Mouse (Mus musculus) layer of hippocampus, adult 9-11 months (tissue): ENCODE measurements at regions not wholly inside any gene's neighbourhood (a gene's known extent, or its start where the extent isn't known, plus 50 kb on each side); places are given as distances from the start of the nearest gene placed in this dataset.
"Not testable (repeated sequence)": the region's sequence is repeated elsewhere in the genome, so short reads cannot be mapped to it uniquely, and the experiment has no call there.

ENCODE experiments used
- DNase-seq: peaks from one replicate; pipeline ENCODE4 v3.0.0; 2022

GRCm38 (mm10) chr7:60492028-60492995 is 352.3 kb upstream of the Snrpn start:
- peak; percentile 60 for DNase-seq

- DNase-seq, result not testable (repeated sequence)
Measured at GRCm38 (mm10) chr7:60487839-60488454, 347.9 kb upstream of the Snrpn start.

GRCm38 (mm10) chr7:60450074-60450603 is 310.1 kb upstream of the Snrpn start:
- DNase-seq, result peak; percentile 10

GRCm38 (mm10) chr7:60449239-60450073 is 309.4 kb upstream of the Snrpn start:
- not testable (repeated sequence) for DNase-seq

GRCm38 (mm10) chr7:60438781-60439180 is 298.8 kb upstream of the Snrpn start:
- no peak for DNase-seq

GRCm38 (mm10) chr7:60391011-60391863 is 251.2 kb upstream of the Snrpn start:
- peak; percentile 25 for DNase-seq

- DNase-seq, result not testable (repeated sequence)
Measured at GRCm38 (mm10) chr7:60386957-60387356, 246.9 kb upstream of the Snrpn start.

GRCm38 (mm10) chr7:60374001-60374400 is 234.0 kb upstream of the Snrpn start:
- DNase-seq, result not testable (repeated sequence)

- not testable (repeated sequence) for DNase-seq
Measured at GRCm38 (mm10) chr7:60352206-60352605, 212.2 kb upstream of the Snrpn start.
